Mouse (Mus musculus) cerebellum, adult 2 months (tissue): ENCODE results near the gene Slc17a9.

Experiments
- CTCF ChIP-seq: fragments of 200-500 bp; IDR thresholded peaks from 2 replicates; pipeline ENCODE4 v1.5.1; 2011; ENCODE audit warnings: low read depth, mild to moderate bottlenecking, control low read depth, low read length, moderate library complexity, borderline replicate concordance; ENCODE audit not compliant: insufficient read depth
- POLR2A ChIP-seq: fragments of 200-500 bp; IDR thresholded peaks from 2 replicates; pipeline ENCODE4 v1.6.1; 2011; ENCODE audit warnings: low read length, control low read depth, borderline replicate concordance; ENCODE audit not compliant: insufficient read depth

GRCm38 (mm10) chr2:180743321-180743720, 18.3 kb downstream of the Slc17a9 start:
- TF ChIP-seq CTCF (no peak), POLR2A (no peak)
